Mouse (Mus musculus): Measurements from ENCODE around the gene Btnl2. TPM values are rescaled to one million over a fixed set of nuclear protein-coding genes. Genes with fewer than 3 reads are reported as not detected.
"Not testable (repeated sequence)": the region's sequence is repeated elsewhere in the genome, so short reads cannot be mapped to it uniquely, and the experiment has no call there.

The Btnl2 gene
- under 1 TPM; 0.14 to 0.33 TPM for total RNA-seq (2021)
- long read RNA-seq, experiment 1 = 0 reads
- long read RNA-seq, experiment 2 = 0 reads

DNA sequence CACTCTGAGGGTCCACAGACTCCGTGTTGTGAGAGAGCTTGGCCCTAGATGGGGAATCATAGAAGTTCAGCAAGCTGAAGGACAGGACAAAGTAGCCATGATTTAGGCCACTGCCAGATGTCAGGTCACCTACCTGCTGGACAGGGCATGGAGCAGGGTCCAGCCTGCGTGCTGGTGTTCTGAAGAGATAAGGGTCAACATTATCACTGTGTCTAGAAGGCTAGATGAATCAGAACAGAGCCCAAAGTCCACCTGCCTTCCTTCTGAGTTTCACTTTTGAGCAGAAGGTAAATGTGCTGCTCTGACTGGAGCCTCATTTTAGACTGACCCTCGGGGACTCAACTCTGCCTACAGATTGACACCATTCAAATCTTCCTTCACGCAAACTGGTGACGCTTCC lies at the start of gene Btnl2:
TSS of gene Btnl2 (plus strand) at position 284 of the 400 bp plus-strand sequence.
- no peak for DNase-seq (ENCODE audit: low spot score)

DNA sequence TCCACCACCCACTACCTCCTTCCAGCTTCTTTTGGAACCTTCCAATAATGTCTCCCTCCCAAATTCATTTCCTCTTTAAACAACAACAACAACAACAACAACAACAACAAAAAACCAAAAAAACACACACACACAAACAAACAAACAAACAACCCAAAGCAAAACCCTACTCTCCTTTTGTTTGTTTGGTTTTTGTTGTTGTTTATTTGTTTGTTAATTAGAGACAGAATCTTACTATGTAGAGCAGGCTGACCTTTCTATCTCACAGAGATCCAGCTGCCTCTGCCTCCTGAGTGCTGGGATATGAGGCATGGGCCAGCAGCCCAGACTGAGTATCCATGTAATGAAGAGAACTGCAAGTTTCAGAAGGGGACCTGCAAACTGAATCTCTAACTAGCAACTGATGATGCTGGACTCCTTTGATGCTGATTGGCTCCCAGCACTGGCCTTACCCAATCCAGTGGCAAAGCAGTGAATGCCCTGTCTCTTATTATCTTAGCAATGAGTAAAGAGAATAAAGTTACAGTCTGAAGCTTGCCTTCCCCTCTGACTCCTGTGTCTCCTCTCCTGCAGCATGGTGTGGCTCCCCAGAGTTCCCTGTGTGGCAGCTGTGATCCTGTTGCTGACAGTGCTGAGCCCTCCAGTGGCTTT lies 49.1 kb upstream of the Btnl2 start, which contains the start of gene H2-Eb1:
TSS of gene H2-Eb1 (plus strand) at position 488 of the 651 bp plus-strand sequence.
- peak; percentile 86 for DNase-seq (ENCODE audit: low spot score)

DNA sequence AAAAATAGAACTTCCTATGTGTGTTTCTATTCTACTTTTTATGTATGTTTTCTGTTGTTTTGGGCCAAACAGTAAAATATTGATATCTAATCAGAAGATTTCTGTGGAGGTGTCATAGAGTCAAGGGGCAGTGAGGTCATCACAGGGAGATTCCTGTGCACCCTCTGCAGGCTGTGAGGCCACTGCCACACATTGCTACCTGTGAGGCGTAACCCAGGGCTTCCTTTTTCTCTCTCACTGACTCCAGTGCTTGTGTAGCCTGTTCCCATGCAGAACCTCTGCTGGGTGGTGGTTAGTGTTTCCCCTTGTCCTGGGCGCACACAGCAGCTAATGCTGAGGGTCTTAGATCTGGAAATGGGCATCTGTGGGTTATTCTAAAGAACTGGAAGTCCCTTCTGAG lies 48.2 kb upstream of the Btnl2 start:
- no peak for DNase-seq (ENCODE audit: low spot score)

DNA sequence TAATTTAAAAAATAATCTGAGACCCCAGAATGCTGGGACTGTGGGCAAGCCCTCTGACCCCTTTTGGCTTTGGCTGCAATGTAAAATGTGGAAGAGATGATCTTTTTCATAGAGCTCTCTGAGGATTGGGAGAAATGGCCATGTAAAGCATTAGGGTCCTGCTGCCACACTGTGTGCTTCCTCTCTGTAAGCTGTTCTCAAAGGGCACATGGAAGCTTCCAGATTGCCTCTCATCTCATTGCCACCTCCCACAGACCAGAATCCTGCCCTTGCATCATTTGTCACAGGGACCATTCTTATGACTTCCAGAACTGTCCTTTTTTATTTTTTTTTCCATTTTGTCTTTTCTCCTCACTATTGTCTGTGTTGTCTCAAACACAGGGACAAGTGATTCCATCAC lies 47.4 kb upstream of the Btnl2 start:
- no peak for DNase-seq (ENCODE audit: low spot score)

DNA sequence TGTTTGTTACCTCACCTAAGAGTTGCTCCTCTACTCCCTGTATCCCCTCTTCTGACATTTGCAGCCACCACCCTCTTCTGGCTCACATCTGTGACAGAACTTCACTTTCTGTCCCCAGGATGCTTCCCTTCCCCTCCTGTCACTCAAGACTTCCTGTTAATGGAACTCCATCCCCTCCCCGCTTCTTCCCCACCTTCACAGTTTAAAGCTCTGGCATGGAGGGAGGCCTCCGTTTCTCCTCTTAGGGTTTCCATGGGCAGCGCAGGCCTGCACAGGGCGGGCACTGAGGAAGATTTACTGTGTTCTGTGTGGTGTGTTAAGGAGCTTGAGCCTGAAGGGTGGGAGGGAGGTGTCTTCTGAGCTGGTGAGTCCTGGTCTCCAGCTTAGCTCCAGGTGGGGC lies 46.5 kb upstream of the Btnl2 start:
- DNase-seq (ENCODE audit: low spot score) = no peak

DNA sequence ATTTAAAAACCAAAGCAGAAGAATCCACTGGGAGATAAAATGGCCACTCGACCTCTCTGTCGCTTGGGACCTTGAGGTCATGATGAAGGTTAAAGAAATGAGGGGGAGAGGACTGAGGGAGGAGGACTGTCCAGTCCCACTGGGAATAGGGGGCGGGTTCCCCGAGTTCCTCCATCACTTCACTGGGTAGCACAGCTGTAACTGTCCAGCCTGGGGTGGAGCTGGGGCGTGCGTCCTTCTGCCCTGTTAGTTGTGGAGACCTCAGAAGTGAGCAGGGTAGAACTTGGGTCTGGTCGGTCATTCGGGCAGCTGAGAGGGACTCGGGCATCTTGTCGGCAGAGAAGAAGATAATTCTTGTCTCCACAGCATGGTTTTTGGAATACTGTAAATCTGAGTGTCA lies 45.4 kb upstream of the Btnl2 start:
- no peak for DNase-seq (ENCODE audit: low spot score)

DNA sequence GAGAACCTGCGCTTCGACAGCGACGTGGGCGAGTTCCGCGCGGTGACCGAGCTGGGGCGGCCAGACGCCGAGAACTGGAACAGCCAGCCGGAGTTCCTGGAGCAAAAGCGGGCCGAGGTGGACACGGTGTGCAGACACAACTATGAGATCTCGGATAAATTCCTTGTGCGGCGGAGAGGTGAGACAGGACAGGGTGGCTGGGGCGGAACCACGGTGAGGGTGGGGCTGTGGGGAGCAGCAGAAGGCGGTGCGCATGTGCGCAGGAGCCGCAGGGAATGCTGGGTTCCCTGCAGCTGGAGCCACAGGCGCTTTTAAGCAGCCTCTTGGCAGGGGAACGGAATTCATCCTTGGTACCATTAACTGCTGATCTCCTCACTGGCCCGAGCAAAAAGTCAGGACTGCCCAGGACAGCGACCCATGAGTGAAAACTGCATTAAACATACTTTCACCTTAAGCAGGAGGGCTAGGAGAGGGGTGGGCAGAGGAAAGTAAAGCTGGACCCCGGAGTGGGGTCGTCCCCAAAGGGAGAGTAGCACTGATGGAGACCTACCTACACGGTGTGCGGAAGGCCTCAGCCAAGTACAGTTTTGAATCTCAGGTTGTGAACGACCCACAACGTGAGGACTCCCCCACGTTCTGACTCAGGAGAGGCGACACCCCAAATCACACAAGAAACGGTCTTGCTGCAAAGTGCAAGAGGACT lies 44.8 kb upstream of the Btnl2 start:
- DNase-seq (ENCODE audit: low spot score) = peak; percentile 38

DNA sequence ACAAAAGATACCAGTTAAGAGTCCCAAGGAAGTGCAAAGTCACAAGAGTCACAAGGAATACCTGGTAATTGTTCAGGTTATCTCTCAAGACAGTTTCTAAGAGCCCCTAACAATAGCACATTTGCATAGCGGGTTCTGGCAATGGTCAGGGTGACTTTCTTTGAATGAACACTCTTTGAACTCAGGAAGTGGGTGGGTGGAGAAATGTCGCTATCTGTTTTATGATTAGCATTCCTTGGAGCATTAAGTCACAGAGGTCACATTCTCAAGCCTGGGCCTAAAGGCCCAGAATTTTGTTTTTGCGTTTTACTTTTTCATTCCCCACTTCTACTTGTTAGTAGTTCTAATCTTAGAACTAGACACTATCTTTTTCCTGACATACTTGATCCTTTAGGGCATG lies 44.1 kb upstream of the Btnl2 start:
- not testable (repeated sequence) for DNase-seq (ENCODE audit: low spot score)

DNA sequence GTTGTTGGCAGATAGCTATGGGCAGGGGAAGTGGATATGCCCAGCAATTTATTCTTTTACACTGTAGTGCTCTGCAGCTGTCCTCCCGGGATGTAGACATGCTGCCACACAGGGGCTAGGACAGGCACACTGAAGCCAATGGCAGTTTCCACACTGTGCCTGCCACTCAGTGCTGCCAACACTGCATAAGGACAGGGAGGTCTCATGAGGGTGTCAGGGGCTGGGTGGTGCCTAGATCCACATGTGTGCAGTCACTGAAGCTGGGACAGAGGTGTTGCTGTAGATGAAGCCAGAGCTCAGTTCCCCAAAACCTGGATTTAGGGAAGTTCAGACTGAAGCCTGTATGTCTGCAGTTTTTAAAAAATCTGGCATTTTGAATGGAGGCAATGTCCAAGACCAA lies 42.4 kb upstream of the Btnl2 start:
- no peak for DNase-seq (ENCODE audit: low spot score)

DNA sequence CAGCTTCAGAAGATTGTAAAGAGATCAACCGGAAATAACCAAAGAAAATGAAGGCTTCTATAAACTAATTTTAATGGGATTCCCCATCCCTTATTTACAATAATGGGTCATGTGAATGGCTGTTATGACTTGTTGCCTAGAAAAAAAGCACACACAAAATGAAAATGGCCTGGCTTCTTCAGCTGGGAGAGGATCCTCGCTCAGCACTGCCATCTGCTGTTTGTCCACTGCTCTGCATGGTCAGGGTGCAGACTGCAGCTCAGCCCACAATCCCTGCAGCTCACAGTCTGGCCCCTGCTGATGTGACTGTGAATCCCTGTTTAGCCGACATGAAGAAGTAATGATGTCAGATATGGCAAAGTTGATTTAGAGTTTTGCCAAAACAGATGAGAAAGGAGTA lies 41.2 kb upstream of the Btnl2 start:
- DNase-seq (ENCODE audit: low spot score) = peak; percentile 68

DNA sequence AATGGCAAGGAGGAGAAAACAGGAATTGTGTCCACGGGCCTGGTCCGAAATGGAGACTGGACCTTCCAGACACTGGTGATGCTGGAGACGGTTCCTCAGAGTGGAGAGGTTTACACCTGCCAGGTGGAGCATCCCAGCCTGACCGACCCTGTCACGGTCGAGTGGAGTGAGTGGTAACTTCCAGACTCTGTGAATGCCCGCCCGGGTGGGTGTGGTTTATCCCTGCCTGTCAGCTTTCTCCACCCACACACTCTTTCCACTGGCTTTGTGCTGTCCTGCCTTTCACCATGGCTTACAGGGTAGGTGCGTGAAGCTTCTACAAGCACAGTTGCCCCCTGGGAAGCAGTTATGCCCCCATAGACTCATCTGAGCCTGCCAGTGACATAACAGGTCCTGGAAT lies 40.3 kb upstream of the Btnl2 start:
- DNase-seq (ENCODE audit: low spot score) = no peak

DNA sequence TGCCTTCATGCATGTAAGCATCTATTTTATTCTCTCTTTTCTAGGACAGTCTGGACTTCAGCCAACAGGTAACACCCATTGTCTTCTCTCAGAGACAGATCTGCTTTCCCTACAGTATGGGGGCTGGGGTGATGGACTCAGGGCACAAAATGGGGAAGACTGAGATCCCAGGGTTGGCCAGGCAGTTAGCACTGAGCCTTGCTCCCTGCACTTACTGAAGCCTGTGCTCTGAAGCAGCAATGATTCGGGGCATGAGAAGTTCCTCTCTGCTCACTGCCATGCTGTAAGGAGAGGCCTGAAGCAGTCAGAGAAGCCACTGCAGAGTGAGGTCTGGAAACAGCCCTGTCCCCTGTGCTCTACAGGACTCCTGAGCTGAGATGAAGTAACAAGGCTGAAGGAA lies 39.1 kb upstream of the Btnl2 start:
- no peak for DNase-seq (ENCODE audit: low spot score)

DNA sequence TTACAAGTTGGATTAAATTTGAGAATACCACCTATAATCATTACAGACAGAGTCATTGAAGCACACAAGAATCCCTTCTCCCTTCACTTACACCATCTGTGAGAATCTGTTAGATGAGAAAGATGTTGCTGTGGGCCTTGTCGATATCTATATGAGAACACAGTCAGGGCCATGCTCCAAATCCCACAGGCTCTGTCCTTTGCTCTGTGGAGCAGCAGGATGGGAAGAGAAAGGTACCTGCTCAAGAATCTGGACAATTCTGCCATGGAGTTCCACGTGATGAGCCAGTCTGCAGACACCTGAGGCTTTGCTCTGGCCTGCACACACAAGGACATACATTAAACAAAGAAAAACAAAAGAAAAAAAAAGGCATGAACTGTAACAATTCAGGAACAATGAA lies 37.9 kb upstream of the Btnl2 start:
- no peak for DNase-seq (ENCODE audit: low spot score)

DNA sequence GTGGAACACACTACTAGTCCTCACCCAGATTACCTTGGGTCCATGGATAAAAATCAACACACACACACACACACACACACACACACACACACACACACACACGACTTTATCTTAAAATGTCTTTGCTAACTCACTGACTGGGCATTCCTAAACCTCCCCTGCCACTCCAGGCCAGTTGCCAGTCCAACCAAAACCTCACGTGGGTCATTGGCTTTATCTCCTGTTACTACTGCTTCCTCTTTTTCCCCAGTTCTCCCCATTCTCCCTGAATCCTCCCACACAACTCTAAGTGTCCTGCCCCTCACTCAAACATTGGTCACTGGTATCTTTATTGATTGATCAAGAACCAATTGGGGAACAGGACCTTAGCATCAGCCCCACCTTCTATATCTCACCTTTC lies 37.3 kb upstream of the Btnl2 start:
- DNase-seq (ENCODE audit: low spot score) = no peak

DNA sequence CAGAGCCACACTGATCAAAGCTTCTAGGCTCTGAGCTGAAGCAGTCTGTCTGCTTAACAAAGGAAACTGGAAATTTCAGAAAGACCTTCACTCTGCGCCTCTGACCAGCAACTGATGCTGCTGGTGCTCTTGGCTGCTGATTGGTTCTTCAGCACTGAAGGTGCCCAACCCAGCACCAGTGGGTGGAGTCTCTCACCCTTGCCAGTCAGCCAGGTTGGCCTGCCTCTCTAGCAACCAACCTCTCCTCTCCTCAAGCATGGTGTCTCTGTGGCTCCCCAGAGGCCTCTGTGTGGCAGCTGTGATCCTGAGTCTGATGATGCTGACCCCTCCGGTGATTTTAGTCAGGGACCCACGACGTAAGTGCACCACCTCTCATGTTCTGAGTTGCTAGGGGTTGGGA lies 29.2 kb upstream of the Btnl2 start, which contains the start of gene H2-Eb2:
TSS of gene H2-Eb2 (plus strand) at position 230 of the 400 bp plus-strand sequence.
- DNase-seq (ENCODE audit: low spot score) = no peak

DNA sequence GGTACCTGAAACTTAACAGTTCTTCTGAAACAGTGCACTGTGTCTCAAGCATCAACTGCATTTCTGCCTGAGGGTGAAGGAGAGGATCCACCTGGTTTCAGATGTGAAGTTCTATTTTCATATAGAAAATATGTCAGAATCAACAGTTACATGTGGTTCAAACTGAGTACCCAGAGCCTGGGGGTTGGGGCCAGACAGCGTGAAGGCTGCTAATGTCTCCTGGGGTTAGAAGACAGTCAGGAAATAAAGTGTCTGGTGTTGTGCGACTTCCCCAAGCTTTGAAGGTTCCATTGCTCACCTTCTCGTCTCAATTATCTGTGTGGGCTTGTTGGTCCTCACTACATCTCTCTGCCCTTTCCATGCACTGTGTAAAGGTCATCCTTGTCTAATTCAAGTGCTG lies 28.2 kb upstream of the Btnl2 start:
- DNase-seq (ENCODE audit: low spot score) = no peak

DNA sequence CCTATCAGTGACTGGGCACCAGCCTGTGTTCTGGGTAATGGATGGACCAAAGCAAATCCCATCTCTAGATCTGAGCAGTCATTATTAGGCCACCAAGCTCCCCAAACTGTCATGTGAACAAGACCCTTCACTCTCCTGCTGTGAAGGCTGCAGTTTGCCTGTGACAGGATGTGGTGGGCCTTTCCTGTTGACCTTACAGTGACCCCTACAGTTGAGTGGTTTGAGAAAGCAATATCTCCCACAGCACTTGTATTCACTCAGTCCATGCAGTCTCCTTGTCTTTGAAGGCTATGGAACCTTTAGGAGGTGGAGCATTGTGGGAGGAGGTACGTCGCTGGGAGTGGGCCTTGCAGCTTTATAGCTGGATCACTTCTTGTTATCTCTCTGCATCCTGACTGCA lies 24.8 kb upstream of the Btnl2 start:
- DNase-seq (ENCODE audit: low spot score) = no peak

DNA sequence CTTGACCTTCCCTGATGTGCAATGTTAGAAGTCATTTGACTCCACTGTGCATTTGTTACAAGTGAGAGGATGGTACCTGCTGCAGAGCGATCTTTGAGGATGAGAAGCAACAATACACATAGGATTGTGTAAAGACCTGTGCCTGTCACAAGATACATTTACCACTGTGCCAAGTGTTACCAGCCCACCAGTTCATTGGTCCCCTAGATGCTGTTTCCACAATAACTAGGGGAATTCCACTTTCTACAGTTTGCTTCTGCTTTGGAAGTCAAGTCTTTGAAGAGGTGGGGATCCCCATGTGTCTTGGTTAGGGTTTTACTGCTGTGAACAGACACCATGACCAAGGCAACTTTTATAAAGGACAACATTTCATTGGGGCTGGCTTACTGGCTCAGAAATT lies 23.4 kb upstream of the Btnl2 start:
- no peak for DNase-seq (ENCODE audit: low spot score)

DNA sequence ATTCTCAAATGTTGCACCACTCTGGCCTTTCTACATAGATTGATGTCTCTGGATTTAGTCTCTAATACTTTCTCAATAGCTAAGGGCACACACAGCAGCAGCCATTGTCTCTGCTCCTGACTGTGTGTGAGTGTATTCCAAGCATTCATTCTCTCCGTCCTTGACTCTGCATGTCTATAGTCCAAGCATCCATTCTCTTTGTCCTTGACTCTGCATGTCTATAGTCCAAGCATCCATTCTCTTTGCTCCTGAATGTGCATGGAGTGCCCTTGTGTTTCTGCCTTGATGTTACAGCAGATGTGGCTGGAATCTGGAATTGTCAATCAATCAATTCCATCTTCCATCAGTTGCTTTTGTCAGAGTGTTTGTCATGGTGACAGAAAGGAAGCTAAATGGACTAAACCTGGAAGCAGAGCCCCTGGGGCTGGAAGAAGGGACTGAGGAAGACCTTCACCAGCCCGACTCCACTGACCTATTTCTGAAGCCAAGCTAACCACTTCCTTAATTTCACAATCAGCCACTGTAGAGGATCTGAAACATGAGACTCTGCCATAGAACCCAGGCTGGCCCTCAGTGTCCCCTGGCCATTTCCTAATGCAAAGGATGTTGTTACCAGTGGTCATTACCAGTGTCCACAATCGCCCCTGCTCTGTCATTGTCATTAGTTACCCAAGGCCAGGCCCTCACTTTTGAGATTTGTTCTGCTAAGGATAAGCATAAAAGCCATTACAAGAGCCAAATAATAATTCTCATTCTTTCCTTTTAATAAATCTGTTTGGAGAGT lies 13.8 kb upstream of the Btnl2 start:
- DNase-seq (ENCODE audit: low spot score) = no peak

DNA sequence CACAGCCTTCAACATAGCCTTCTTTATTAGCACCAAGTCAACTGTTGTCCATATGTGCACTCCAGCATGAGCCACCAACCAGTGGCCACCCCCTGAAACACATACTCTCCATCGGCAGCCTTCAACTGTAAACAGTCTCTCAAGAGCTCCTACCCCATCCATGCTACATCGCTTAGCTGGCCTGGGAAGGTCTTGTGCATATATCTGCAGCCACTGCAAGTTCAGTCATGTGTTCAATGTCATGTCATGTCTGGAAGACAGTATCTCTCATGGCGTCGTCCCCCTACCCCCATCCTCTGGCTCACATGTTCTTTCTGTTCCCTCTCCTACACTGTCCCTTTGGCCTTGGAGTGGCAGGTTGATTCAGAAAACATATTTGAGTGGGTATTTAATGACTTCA lies 9.7 kb upstream of the Btnl2 start:
- no peak for DNase-seq (ENCODE audit: low spot score)

DNA sequence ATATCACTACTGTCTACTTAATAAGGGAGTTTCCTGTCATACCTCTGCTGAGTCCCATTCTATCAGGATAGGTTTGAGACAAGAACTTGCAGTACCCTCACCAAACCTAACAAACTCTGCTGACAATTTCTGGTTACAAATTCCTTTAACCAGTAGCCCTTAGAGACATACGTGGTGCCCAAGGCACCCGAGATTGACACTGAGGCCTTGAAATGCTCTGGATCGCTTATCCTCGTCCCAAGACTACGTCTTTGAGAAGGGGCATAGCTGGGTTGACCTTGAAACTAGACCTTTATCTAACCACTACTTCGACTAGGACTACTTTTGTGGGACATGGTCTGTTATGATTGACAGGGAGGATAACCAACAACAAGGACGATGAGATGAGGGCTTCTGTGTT lies 9.1 kb upstream of the Btnl2 start:
- no peak for DNase-seq (ENCODE audit: low spot score)

DNA sequence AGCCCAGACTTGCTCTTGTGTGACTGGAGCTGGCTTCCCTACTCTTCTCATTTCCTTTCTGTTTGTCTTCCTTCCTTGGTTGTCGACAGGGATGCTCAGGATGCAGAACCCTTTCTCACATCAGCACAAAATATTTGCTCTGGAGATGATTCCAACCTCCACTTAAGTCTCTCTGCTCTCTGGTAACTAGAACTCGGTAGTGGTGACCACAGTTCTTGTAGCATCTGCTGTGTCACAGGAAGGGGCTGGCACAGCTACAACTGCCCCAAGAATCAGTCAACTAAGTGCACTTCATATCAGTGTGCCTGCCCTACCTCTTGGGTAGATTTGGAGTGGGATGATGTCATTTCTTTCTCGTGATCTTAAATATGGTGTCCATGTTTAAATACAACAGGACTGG lies 8.6 kb upstream of the Btnl2 start:
- DNase-seq (ENCODE audit: low spot score) = no peak
